Mouse (Mus musculus): Measurements from ENCODE around the gene Fam102a. TPM values are rescaled to one million over a fixed set of nuclear protein-coding genes. Genes with fewer than 3 reads are reported as not detected.
A peak's percentile ranks its signal among the peaks of the same experiment; 100 is the strongest.

The Fam102a gene
- polyA plus RNA-seq, 1 experiment from 2014 or later = 6.7 TPM

DNA sequence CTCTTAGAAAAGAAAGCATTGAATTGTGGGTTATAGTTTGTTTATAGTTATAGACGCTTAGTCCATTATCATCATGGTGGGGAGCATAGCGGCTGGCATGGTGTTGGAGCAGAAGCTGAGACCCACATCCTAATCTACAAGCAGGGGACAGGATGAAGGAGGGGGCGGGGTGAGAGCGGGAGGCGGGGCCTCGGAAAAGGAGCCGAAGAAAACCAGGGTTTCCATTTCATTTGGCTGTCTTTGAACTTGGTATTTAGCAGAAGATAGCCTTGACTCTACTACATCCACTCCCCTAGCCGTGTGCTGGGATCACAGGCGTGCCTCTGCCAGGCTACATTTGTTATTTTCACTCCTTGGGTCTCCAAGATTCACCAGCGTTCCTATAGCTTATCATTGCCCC is 69.5 kb downstream of the Fam102a start:
- Histone ChIP-seq H3K4me2 (ENCODE audit: low read depth, low read length) (no peak overlapping the region), H3K4me3 (ENCODE audit: low read depth, low read length) (no peak overlapping the region), H3K9ac (replicated peaks; ENCODE audit: low read depth, low read length) (no peak overlapping the region), H3K27ac (ENCODE audit: low read depth, low read length) (no peak overlapping the region), H3K36me3 (ENCODE audit: control insufficient read depth, insufficient read depth, low read length) (no peaks in the 10 kb centered on the region), H3K27me3 (ENCODE audit: control insufficient read depth, insufficient read depth, low read length) (no peaks in the 10 kb centered on the region), H3K4me1 (ENCODE audit: control insufficient read depth, insufficient read depth, low read length) (peaks cover 10% of the 10 kb centered on the region), H3K9me3 (ENCODE audit: control insufficient read depth, low read length) (no peaks in the 10 kb centered on the region)
- ATAC-seq (ENCODE audit: low read depth) = no peak
- WGBS = 52% methylated on average over 10 of the region's 10 CpGs

GRCm38 (mm10) chr2:32606161-32607142 is 71.3 kb downstream of the Fam102a start:
- H3K27ac ChIP-seq (ENCODE audit: low read depth, low read length) = no peak overlapping the region
- peak overlapping the region; percentile 65 for H3K4me3 ChIP-seq (ENCODE audit: low read depth, low read length)
- no peaks in the 10 kb centered on the region for H3K27me3 ChIP-seq (ENCODE audit: control insufficient read depth, insufficient read depth, low read length)
- no peaks in the 10 kb centered on the region for H3K9me3 ChIP-seq (ENCODE audit: control insufficient read depth, low read length)
- peaks cover 10% of the 10 kb centered on the region for H3K4me1 ChIP-seq (ENCODE audit: control insufficient read depth, insufficient read depth, low read length)
- no peaks in the 10 kb centered on the region for H3K36me3 ChIP-seq (ENCODE audit: control insufficient read depth, insufficient read depth, low read length)
- 11% methylated on average over 54 of the region's 55 CpGs for WGBS
- H3K9ac ChIP-seq (replicated peaks; ENCODE audit: low read depth, low read length) = peak overlapping the region; percentile 71
- peak overlapping the region; percentile 85 for H3K4me2 ChIP-seq (ENCODE audit: low read depth, low read length)
- peak; percentile 80 for ATAC-seq (ENCODE audit: low read depth)

GRCm38 (mm10) chr2:32607262-32607947 is 72.3 kb downstream of the Fam102a start:
- Histone ChIP-seq H3K9ac (replicated peaks; ENCODE audit: low read depth, low read length) (peak overlapping the region; percentile 71), H3K36me3 (ENCODE audit: control insufficient read depth, insufficient read depth, low read length) (no peaks in the 10 kb centered on the region), H3K4me1 (ENCODE audit: control insufficient read depth, insufficient read depth, low read length) (peaks cover 10% of the 10 kb centered on the region), H3K27me3 (ENCODE audit: control insufficient read depth, insufficient read depth, low read length) (no peaks in the 10 kb centered on the region), H3K9me3 (ENCODE audit: control insufficient read depth, low read length) (no peaks in the 10 kb centered on the region), H3K4me3 (ENCODE audit: low read depth, low read length) (peak overlapping the region; percentile 65), H3K27ac (ENCODE audit: low read depth, low read length) (no peak overlapping the region), H3K4me2 (ENCODE audit: low read depth, low read length) (peak overlapping the region; percentile 85)
- WGBS = 7% methylated on average over 32 of the region's 34 CpGs
- peak; percentile 36 for ATAC-seq (ENCODE audit: low read depth)

GRCm38 (mm10) chr2:32608141-32608777 is 73.1 kb downstream of the Fam102a start:
- peak; percentile 32; the same call in 1 of the 2 replicates for ATAC-seq (ENCODE audit: low read depth)
- 7% methylated on average over 25 of the region's 25 CpGs for WGBS
- H3K36me3 ChIP-seq (ENCODE audit: control insufficient read depth, insufficient read depth, low read length) = no peaks in the 10 kb centered on the region
- 0 out of 2 replicates have a peak overlapping the region, but pooled peaks have one; percentile 8 for H3K9ac ChIP-seq (replicated peaks; ENCODE audit: low read depth, low read length)
- H3K4me2 ChIP-seq (ENCODE audit: low read depth, low read length) = peak overlapping the region; percentile 85
- H3K4me3 ChIP-seq (ENCODE audit: low read depth, low read length) = peak overlapping the region; percentile 14; the same call in 1 of the 2 replicates
- H3K27me3 ChIP-seq (ENCODE audit: control insufficient read depth, insufficient read depth, low read length) = no peaks in the 10 kb centered on the region
- H3K27ac ChIP-seq (ENCODE audit: low read depth, low read length) = no peak overlapping the region
- H3K9me3 ChIP-seq (ENCODE audit: control insufficient read depth, low read length) = no peaks in the 10 kb centered on the region
- peaks cover 10% of the 10 kb centered on the region for H3K4me1 ChIP-seq (ENCODE audit: control insufficient read depth, insufficient read depth, low read length)

- WGBS = 36% methylated on average over 18 of the region's 18 CpGs
- ATAC-seq (ENCODE audit: low read depth) = no peak
- H3K4me1 ChIP-seq (ENCODE audit: control insufficient read depth, insufficient read depth, low read length) = peaks cover 10% of the 10 kb centered on the region
- no peaks in the 10 kb centered on the region for H3K9me3 ChIP-seq (ENCODE audit: control insufficient read depth, low read length)
- 0 out of 2 replicates have a peak overlapping the region, but pooled peaks have one; percentile 8 for H3K9ac ChIP-seq (replicated peaks; ENCODE audit: low read depth, low read length)
- no peaks in the 10 kb centered on the region for H3K27me3 ChIP-seq (ENCODE audit: control insufficient read depth, insufficient read depth, low read length)
- H3K27ac ChIP-seq (ENCODE audit: low read depth, low read length) = no peak overlapping the region
- H3K4me3 ChIP-seq (ENCODE audit: low read depth, low read length) = no peak overlapping the region; the same call in 1 of the 2 replicates
- no peaks in the 10 kb centered on the region for H3K36me3 ChIP-seq (ENCODE audit: control insufficient read depth, insufficient read depth, low read length)
- peak overlapping the region; percentile 85 for H3K4me2 ChIP-seq (ENCODE audit: low read depth, low read length)
Measured at GRCm38 (mm10) chr2:32608778-32609435, 73.8 kb downstream of the Fam102a start.

GRCm38 (mm10) chr2:32610610-32611229 is 75.6 kb downstream of the Fam102a start:
- H3K4me3 ChIP-seq (ENCODE audit: low read depth, low read length) = 0 out of 2 replicates have a peak overlapping the region, but pooled peaks have one; percentile 6

GRCm38 (mm10) chr2:32612274-32612673 is 77.1 kb downstream of the Fam102a start:
- no peaks in the 10 kb centered on the region for H3K36me3 ChIP-seq (ENCODE audit: control insufficient read depth, insufficient read depth, low read length)
- H3K9ac ChIP-seq (replicated peaks; ENCODE audit: low read depth, low read length) = no peak overlapping the region
- no peak overlapping the region for H3K27ac ChIP-seq (ENCODE audit: low read depth, low read length)
- ATAC-seq (ENCODE audit: low read depth) = no peak
- 59% methylated on average over 26 of the region's 26 CpGs for WGBS
- H3K4me3 ChIP-seq (ENCODE audit: low read depth, low read length) = no peak overlapping the region
- H3K27me3 ChIP-seq (ENCODE audit: control insufficient read depth, insufficient read depth, low read length) = no peaks in the 10 kb centered on the region
- H3K4me2 ChIP-seq (ENCODE audit: low read depth, low read length) = no peak overlapping the region
- peaks cover 10% of the 10 kb centered on the region for H3K4me1 ChIP-seq (ENCODE audit: control insufficient read depth, insufficient read depth, low read length)
- H3K9me3 ChIP-seq (ENCODE audit: control insufficient read depth, low read length) = no peaks in the 10 kb centered on the region

More at GRCm38 (mm10) chr2:32610610-32611229, 75.6 kb downstream of the Fam102a start:
- Histone ChIP-seq H3K4me1 (ENCODE audit: control insufficient read depth, insufficient read depth, low read length) (peaks cover 10% of the 10 kb centered on the region), H3K9me3 (ENCODE audit: control insufficient read depth, low read length) (no peaks in the 10 kb centered on the region), H3K27me3 (ENCODE audit: control insufficient read depth, insufficient read depth, low read length) (no peaks in the 10 kb centered on the region), H3K4me2 (ENCODE audit: low read depth, low read length) (peak overlapping the region; percentile 29; the same call in 1 of the 2 replicates), H3K36me3 (ENCODE audit: control insufficient read depth, insufficient read depth, low read length) (no peaks in the 10 kb centered on the region), H3K9ac (replicated peaks; ENCODE audit: low read depth, low read length) (no peak overlapping the region), H3K27ac (ENCODE audit: low read depth, low read length) (no peak overlapping the region)
- WGBS = 18% methylated on average over 23 of the region's 23 CpGs
- no peak for ATAC-seq (ENCODE audit: low read depth)

DNA sequence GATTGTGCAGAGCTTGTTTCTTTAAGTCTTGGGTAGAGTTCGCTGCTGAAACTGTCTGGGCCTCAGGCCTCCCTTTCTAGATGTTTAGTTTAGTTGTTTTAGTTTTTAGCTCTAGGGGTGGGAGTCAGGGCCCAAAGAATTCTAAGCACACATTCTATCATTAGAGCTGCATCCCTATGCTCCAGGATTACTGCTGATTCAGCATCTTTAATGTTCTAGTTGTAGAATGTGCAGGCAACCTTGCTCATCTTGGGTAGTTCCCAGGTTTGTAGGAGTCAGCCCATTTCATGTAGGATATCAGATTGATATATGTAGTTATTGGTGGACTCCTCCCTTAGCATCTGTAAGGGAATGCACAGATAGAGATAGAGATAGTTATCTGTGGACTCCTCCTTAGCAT is 82.0 kb downstream of the Fam102a start:
- WGBS = 94% methylated on average over 1 of the region's 1 CpGs
- Histone ChIP-seq H3K4me2 (ENCODE audit: low read depth, low read length) (no peak overlapping the region), H3K9ac (replicated peaks; ENCODE audit: low read depth, low read length) (no peak overlapping the region), H3K27ac (ENCODE audit: low read depth, low read length) (no peak overlapping the region), H3K36me3 (ENCODE audit: control insufficient read depth, insufficient read depth, low read length) (no peaks in the 10 kb centered on the region), H3K27me3 (ENCODE audit: control insufficient read depth, insufficient read depth, low read length) (no peaks in the 10 kb centered on the region), H3K9me3 (ENCODE audit: control insufficient read depth, low read length) (no peaks in the 10 kb centered on the region), H3K4me3 (ENCODE audit: low read depth, low read length) (no peak overlapping the region), H3K4me1 (ENCODE audit: control insufficient read depth, insufficient read depth, low read length) (peaks cover 13% of the 10 kb centered on the region)
- no peak for ATAC-seq (ENCODE audit: low read depth)
